In genomic region chr19:53925338-53925751, GRCm38 (mm10) we compare ENCODE assay signal across 9 mouse cellular contexts. TPM values are rescaled to one million over a fixed set of nuclear protein-coding genes. Genes with fewer than 3 reads are reported as not detected.
DNase-seq lines count a peak whose midpoint lies in the region; ATAC-seq and TF ChIP-seq lines count a peak whose summit lies in the region.
"Had no signal": no experiment of that assay in that cellular context is flagged by ENCODE, and none has a peak within 500 bp of the region (broad histone marks: within the 10 kb centered on the region; RNA-seq: fewer than 3 reads in every experiment).

No protein-coding gene starts in this region.

- intact Hi-C loops in left cerebral cortex, postnatal 4 days (cut with DNase I) = loop anchor here (5.0 to 10.0 kb wide), 2 partner anchors 158 to 1149 kb away; no protein-coding TSS in a partner anchor
- intact Hi-C loops in left cerebral cortex, postnatal 36 days (cut with DNase I) = loop anchor here (5.0 kb wide), 2 partner anchors 153 to 278 kb away; no protein-coding TSS in a partner anchor
- intact Hi-C loops in gastrocnemius, postnatal 36 days (cut with DNase I) = loop anchor here (10.0 kb wide), 1 partner anchor 291 kb away; no protein-coding TSS in a partner anchor

- H3K36me3 ChIP-seq in forebrain, embryonic 11.5 days (ENCODE audit: control insufficient read depth, insufficient read depth, low read length) = 0 out of 2 replicates have a peak, but pooled peaks cover 2% of the 10 kb centered on the region

- 87% methylated on average over 2 of the region's 2 CpGs for WGBS in cerebellum, adult 2 months
- 71% methylated on average over 2 of the region's 2 CpGs for WGBS in forebrain, embryonic 11.5 days

- DNase-seq in cerebellum, adult 2 months = no peak
- DNase-seq in cerebellum, adult 11-12 months = no peak
- peak; percentile 30 for DNase-seq in left cerebral cortex, postnatal 4 days
- DNase-seq in left cerebral cortex, postnatal 36 days (ENCODE audit: low spot score in 2 of 2) = no peak
- DNase-seq in WW6 (ENCODE audit: low read depth, low spot score) = peak; percentile 52
- DNase-seq in lung, postnatal 25 days (ENCODE audit: low spot score) = peak; percentile 15
- no peak for DNase-seq in gastrocnemius, postnatal 36 days
- no peak for DNase-seq in forebrain, embryonic 11.5 days (ENCODE audit: low spot score)

- no peaks in the 10 kb centered on the region for H3K4me1 ChIP-seq in cerebellum, adult 2 months (ENCODE audit: control insufficient read depth, insufficient read depth, low read length)
- no peaks in the 10 kb centered on the region for H3K4me1 ChIP-seq in forebrain, embryonic 11.5 days (replicated peaks; ENCODE audit: control insufficient read depth, insufficient read depth, low read length)
- H3K4me1 ChIP-seq: stomach, embryonic 15.5 days had no signal

- TF ChIP-seq CTCF in cerebellum, adult 2 months (IDR thresholded peaks at IDR 0.05; ENCODE audit: borderline replicate concordance, insufficient read depth, low read depth, low read length) = peak; percentile 38; the same call in 1 of the 2 replicates

- no peaks in the 10 kb centered on the region for H3K9me3 ChIP-seq in forebrain, embryonic 11.5 days (ENCODE audit: control insufficient read depth, low read length)
- H3K9me3 ChIP-seq: stomach, embryonic 15.5 days had no signal

- H3K27ac ChIP-seq in cerebellum, adult 2 months (ENCODE audit: insufficient read depth, low read length) = no peak overlapping the region
- no peak overlapping the region for H3K27ac ChIP-seq in forebrain, embryonic 11.5 days (ENCODE audit: low read depth, low read length)
- H3K27ac ChIP-seq: stomach, embryonic 15.5 days had no signal

- H3K27me3 ChIP-seq in cerebellum, adult 2 months (ENCODE audit: control insufficient read depth, insufficient read depth, low read length) = no peaks in the 10 kb centered on the region
- no peaks in the 10 kb centered on the region for H3K27me3 ChIP-seq in forebrain, embryonic 11.5 days (ENCODE audit: control insufficient read depth, insufficient read depth, low read length)
- H3K27me3 ChIP-seq: stomach, embryonic 15.5 days had no signal

- no peak for TF ChIP-seq POLR2A in cerebellum, adult 2 months (IDR thresholded peaks at IDR 0.05; ENCODE audit: borderline replicate concordance, insufficient read depth, low read length)

- no peak overlapping the region for H3K9ac ChIP-seq in forebrain, embryonic 11.5 days (ENCODE audit: low read length)
- H3K9ac ChIP-seq: stomach, embryonic 15.5 days had no signal

- no peak overlapping the region for H3K4me3 ChIP-seq in cerebellum, adult 2 months (replicated peaks; ENCODE audit: insufficient read depth, low read depth, low read length)
- H3K4me3 ChIP-seq in forebrain, embryonic 11.5 days (ENCODE audit: low read depth, low read length) = no peak overlapping the region
- H3K4me3 ChIP-seq: stomach, embryonic 15.5 days had no signal

- H3K4me2 ChIP-seq in forebrain, embryonic 11.5 days (ENCODE audit: low read depth, low read length, severe bottlenecking) = no peak overlapping the region
- H3K4me2 ChIP-seq: stomach, embryonic 15.5 days had no signal

- no peak for ATAC-seq in forebrain, embryonic 11.5 days (replicated peaks; ENCODE audit: low FRiP score)

RNA-seq across cellular contexts. Expression of gene Shoc2, which starts 18.8 kb away (rescaled TPM):
- 31.0 and 31.9 TPM in 2 replicates for polyA plus RNA-seq in cerebellum, adult 2 months (2012; rRNA removed)
- 10 to 100 TPM; 75.7 to 85.3 TPM for total RNA-seq in left cerebral cortex, postnatal 4 days (2021)
- 10 to 100 TPM; 48.4 to 53.3 TPM for total RNA-seq in left cerebral cortex, postnatal 36 days (2021)
- 10 to 100 TPM; 20.6 to 22.9 TPM for total RNA-seq in gastrocnemius, postnatal 36 days (2021)
- 82.5 and 85.8 TPM in 2 replicates for polyA plus RNA-seq in forebrain, embryonic 11.5 days (2014; fragmentation: Nextera tagmentation; extraction: Ambion mirVana)

RNA-seq across cellular contexts. Expression of gene Bbip1, which starts 19.1 kb away (rescaled TPM):
- 73.3 and 81.1 TPM in 2 replicates for polyA plus RNA-seq in cerebellum, adult 2 months (2012; rRNA removed)
- total RNA-seq in left cerebral cortex, postnatal 4 days (2021) = 100 to 1,000 TPM; 101 to 113 TPM
- 10 to 100 TPM; 53.4 to 54.9 TPM for total RNA-seq in left cerebral cortex, postnatal 36 days (2021)
- 10 to 100 TPM; 31.2 to 32.1 TPM for total RNA-seq in gastrocnemius, postnatal 36 days (2021)
- polyA plus RNA-seq in forebrain, embryonic 11.5 days (2014; fragmentation: Nextera tagmentation; extraction: Ambion mirVana) = 127 and 138 TPM in 2 replicates

RNA-seq across cellular contexts. Expression of gene Pdcd4, which starts 33.3 kb away (rescaled TPM):
- polyA plus RNA-seq in cerebellum, adult 2 months (2012; rRNA removed) = 40.0 and 42.3 TPM in 2 replicates
- total RNA-seq in left cerebral cortex, postnatal 4 days (2021) = 10 to 100 TPM; 64.4 to 67.5 TPM
- total RNA-seq in left cerebral cortex, postnatal 36 days (2021) = 100 to 1,000 TPM in 1 of 2 experiments, 10 to 100 TPM in 1; 98.6 to 113 TPM
- total RNA-seq in gastrocnemius, postnatal 36 days (2021) = 10 to 100 TPM; 13.6 to 15.8 TPM
- 84.0 and 90.6 TPM in 2 replicates for polyA plus RNA-seq in forebrain, embryonic 11.5 days (2014; fragmentation: Nextera tagmentation; extraction: Ambion mirVana)

Comparison
In these comparisons a context has a peak if more than half of its experiments do, and no peak if none do; other contexts are left out.
1. DNase-seq: peak in left cerebral cortex, postnatal 4 days (single experiment), WW6 (single experiment) and lung, postnatal 25 days (single experiment); none in cerebellum, adult 2 months (0 of 2), cerebellum, adult 11-12 months (single experiment), left cerebral cortex, postnatal 36 days (0 of 2), gastrocnemius, postnatal 36 days (0 of 2) and forebrain, embryonic 11.5 days (single experiment).